Mouse (Mus musculus): ENCODE measurements at regions not wholly inside any gene's neighbourhood (a gene's known extent, or its start where the extent isn't known, plus 50 kb on each side); places are given as distances from the start of the nearest gene placed in this dataset.

- ATAC-seq (replicated peaks; ENCODE audit: poor library complexity, severe bottlenecking) = no peak
Measured at GRCm38 (mm10) chr12:104580796-104581195, 107.7 kb upstream of the Gsc start.

DNA sequence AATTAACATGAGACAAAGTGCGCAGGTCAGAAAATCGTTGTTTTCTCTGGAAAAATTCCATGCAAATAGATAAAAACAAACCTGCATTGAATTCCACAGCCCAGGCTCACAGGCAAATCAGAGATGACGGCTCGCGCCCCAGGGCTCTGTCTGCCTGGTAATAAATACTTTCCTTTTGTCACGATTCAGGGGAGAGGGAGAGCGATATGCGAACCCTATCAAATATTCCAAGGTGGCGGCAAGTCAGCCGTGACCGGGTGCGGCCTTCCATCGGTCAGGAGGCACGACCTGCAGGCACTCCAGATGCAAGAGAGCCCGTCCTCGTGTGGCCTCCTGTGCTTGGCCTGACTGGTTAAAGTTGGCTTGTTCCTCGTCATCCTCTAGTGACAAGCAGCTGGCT lies 94.5 kb upstream of the Gsc start:
- ATAC-seq (replicated peaks; ENCODE audit: poor library complexity, severe bottlenecking) = no peak

DNA sequence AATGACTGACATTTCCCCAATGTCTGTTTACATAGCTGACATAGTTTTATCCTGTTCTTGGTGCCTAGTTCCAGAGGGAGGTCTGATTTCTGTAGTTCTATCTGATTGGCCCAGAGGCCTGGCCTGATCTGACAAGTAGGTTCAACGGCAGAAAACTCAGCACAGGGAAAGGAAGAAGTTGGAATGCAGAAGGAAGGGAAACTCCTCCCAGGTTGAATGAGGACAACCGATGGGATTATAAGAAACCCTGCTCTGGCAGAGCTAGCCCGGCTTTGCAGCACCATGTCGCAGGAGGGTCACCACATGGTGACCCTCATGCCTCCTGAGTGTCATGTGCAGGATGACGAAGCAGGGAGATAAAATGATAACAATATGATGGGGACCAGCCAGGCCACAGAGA lies 89.8 kb upstream of the Gsc start:
- no peak for ATAC-seq (replicated peaks; ENCODE audit: poor library complexity, severe bottlenecking)

DNA sequence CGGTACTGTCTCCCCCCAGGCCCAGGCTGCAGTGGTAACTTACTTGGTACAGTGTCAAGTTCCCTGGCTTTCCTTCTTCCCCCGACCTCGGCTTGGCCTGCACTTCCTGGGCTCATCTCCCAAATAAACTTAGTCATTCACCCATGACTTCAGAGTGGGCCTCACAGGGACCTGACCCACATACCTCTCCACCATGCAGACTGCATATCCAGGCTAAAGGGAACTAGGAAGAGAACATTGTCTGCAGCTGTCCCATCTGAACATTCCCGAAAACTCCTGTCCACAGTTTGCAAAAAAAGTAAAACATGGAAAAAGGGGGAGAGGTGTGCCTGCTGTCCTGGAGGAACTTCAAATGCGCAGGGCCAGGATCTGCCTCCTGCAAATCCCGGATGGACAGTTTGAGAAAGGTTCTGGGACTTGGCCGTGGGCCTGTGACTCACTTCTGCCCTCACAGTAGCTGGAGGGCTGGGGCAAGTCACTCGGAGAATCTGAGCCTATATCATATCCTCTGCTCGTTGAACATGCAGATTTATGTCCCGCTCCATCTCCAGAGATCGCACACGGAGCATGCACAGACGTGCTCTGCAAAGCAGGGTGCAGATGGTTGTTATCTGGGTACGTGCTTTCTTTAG lies 87.9 kb upstream of the Gsc start:
- ATAC-seq (replicated peaks; ENCODE audit: poor library complexity, severe bottlenecking) = no peak

- no peak for ATAC-seq (replicated peaks; ENCODE audit: poor library complexity, severe bottlenecking)
Measured at GRCm38 (mm10) chr12:104557761-104558160, 84.6 kb upstream of the Gsc start.

DNA sequence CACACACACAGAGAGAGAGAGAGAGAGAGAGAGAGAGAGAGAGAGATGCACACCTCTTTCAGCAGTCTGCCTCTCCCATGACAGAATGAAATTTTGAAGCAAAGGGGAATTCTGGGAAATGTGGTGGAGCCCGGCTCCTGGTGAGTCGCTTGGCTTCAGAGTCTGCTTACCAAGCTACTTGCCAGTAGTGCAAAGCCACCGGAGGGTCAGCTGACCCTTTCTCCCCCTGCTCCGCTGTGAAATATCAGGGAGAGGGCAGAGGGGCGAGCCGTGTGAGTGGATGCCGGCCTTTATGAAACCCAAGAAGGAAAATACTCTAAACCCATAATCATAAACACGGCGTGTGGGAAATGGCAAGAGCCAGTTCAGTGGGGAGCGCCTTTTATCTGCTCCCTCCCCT lies 84.2 kb upstream of the Gsc start:
- ATAC-seq (replicated peaks; ENCODE audit: poor library complexity, severe bottlenecking) = no peak

- no peak for ATAC-seq (replicated peaks; ENCODE audit: poor library complexity, severe bottlenecking)
Measured at GRCm38 (mm10) chr12:104548586-104548985, 75.5 kb upstream of the Gsc start.

DNA sequence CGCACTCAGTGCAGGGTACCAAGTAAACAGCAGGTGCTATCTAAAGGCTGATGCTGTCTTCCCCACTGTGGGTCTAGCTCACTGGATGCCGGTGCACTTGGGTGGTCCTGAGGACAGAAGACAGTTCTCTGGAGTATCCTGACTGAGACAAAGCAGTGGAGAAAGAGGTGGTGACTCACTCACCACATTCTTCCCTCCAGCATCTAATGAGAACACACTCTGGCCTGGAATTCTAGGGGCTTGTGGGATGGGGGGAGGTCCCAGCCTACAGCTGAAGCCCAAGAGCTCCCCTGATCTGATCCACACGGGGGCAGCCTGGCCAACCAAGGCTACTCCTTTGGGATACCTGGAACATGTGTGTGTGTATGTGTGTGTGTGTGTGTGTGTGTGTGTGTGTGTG lies 74.4 kb upstream of the Gsc start:
- ATAC-seq (replicated peaks; ENCODE audit: poor library complexity, severe bottlenecking) = no peak

GRCm38 (mm10) chr12:104545993-104546769 lies 73.1 kb upstream of the Gsc start:
- 0 out of 2 replicates have a peak, but pooled peaks have one; percentile 30 for ATAC-seq (replicated peaks; ENCODE audit: poor library complexity, severe bottlenecking)

GRCm38 (mm10) chr12:104539911-104540310 lies 66.8 kb upstream of the Gsc start:
- ATAC-seq (replicated peaks; ENCODE audit: poor library complexity, severe bottlenecking) = no peak

GRCm38 (mm10) chr12:104538436-104538835 lies 65.3 kb upstream of the Gsc start:
- ATAC-seq (replicated peaks; ENCODE audit: poor library complexity, severe bottlenecking) = no peak

DNA sequence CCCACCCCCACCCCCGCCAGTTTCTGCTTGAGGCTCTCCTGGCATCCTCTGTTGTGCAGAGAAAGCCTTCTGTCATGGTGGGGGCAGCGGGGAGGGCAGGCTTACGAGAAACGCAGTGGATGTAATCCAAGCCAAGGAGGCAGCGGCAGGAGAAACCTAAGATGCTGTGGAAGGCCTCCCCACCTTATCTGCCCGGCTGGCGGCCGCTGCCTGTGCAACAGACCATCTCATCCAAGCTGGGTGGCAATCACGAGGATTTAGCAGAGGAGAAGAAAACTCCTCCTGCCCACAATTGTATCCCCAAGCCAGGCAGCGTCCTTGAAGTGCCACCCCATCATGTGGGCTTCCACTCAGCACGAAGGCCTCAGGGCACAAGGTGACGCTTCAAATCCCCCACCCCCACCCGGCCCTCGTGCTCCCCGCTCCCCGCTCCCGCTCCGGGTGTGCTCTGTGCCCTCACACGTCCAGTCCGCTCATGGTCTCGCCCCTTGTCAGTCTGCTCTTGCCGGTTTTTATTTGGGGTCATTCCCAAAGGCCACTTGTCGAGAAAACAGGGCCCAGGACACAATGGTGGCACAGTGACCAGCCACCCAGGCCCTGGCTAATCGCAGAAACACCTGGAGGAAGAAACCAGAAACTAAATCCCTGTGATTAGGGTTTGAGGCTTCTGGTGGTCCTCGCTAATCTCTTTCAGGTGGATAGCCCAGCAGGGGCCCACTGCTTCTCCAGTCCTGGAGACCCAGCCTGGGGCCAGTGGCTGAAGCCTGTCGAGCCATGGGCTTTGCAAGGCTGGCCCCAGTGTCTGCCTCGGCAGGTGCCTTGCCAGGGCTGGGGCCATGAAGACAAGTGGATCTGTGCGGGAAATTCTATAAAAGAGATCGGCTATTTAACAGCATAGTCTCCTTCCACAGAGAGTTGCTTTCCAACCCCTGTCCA lies 58.6 kb upstream of the Gsc start:
- ATAC-seq (replicated peaks; ENCODE audit: poor library complexity, severe bottlenecking) = no peak

GRCm38 (mm10) chr12:104530586-104530985 lies 57.5 kb upstream of the Gsc start:
- ATAC-seq (replicated peaks; ENCODE audit: poor library complexity, severe bottlenecking) = no peak
